Mouse (Mus musculus) T-helper 1 cell (primary cell): ENCODE results near the gene Gse1.

Experiments used
- in situ Hi-C: fragments of 300-600 bp; cut with MboI, MseI; formaldehyde crosslinking; loops from one replicate; pipeline ENCODE4 v1.15.1; 2025; ENCODE audit warnings: high pct_unique_total_duplicates

Gene Gse1

DNA sequence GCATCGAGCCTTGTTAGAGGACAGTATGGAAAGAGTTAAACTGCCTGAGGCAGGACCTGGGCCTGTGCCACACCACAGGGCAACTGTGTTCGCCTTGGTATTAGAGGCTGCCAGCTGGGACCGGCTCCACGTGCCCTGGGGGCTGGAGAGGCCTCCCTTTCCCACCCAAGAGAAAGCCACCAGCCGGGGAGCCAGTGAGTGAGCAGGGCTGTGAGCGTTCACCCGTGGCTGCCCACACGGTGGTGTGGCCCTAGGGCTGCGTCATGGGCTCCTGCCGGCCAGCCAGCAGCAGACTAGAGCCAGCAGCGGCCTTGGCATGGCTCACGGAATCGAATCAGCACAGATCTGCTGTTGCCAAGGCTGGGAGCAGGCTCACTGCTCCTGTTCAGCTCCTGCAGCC, 42.2 kb downstream of the Gse1 start:
- in situ Hi-C loops, result no loop called here

DNA sequence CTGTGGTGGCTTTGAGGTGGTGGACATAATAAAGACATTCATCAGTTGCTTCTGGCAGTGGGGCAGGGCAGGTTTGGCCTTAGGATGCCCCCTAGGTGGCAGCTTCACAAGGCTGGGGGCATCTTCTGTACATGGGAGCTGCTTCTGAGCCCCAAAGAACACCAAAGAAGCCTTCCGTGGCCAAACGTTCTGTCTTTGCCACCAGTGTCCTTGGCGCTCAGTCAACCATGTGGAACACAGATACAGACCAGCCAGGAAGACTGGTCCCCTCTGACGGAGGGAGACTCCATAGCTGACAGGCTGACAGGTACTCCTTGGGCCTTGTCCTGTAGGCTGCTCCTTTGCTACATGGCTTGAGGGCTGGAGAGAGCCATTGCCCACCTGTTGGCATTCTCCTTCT, 45.2 kb downstream of the Gse1 start:
- in situ Hi-C loops, result no loop called here

- in situ Hi-C loops, result no loop called here
Observed at GRCm38 (mm10) chr8:120276051-120276890, 48.0 kb downstream of the Gse1 start.

- in situ Hi-C loops, result no loop called here
Observed at GRCm38 (mm10) chr8:120276891-120277426, 48.7 kb downstream of the Gse1 start.

DNA sequence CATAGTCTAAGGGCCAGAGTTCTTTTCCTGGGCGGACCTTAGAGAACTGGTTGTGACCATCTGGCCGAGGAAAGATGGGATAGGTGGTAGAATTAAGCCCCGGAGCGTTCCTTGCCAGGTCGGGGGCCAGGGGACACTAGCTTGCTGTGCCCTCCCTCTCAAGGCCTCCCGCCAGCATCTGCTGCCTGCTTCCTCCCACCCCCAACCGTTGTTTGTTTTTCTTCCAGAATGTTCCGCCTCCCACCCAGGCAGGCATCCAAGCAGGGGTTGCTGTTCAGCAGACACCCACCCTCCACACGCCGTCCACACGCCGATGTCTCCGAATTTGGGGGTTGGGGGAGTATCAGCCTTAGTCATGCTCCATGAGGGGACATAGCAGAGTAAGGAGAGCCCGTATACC, 49.8 kb downstream of the Gse1 start:
- in situ Hi-C loops, result no loop called here

- in situ Hi-C loops, result no loop called here
Observed at GRCm38 (mm10) chr8:120279418-120279817, 51.2 kb downstream of the Gse1 start.

DNA sequence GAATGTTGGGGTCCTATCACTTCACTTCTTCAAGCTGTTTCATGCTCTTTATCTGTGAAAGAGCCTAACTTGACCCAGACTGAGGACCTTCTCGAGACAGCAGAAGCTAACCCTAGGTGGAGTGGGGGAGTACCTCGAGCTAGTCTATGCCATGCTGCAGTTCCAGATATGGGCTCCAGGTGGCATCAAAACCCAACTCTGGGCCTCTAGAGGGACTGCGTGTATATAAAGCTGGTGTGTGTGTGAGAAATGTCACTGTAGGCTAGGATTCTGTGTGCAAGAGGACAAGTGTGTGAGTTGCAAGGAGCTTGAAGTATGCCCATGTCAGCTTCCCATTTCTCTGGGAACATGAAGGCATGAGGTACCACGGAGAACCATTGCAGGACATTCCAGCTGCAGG, 53.2 kb downstream of the Gse1 start:
- in situ Hi-C loops, result no loop called here

DNA sequence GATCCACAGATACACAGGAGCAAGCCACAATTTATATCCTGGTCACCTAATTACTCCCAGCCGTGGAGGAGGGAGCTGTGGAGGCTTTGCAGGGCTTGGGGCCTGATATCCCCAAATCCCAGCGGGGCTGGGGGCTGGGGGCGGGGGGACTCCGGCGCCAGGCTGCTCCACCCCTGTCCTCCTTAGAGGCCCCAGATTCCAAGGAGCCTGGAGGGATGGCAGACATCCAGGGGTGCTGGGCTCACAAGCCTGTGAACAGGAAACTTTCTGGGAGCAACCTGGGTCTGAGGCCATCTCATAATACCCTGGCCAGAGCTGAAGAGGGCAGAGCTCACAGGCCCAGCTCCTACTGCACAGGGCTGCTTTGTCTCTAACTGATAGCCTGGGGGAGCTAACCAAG, 54.2 kb downstream of the Gse1 start:
- in situ Hi-C loops, result no loop called here

DNA sequence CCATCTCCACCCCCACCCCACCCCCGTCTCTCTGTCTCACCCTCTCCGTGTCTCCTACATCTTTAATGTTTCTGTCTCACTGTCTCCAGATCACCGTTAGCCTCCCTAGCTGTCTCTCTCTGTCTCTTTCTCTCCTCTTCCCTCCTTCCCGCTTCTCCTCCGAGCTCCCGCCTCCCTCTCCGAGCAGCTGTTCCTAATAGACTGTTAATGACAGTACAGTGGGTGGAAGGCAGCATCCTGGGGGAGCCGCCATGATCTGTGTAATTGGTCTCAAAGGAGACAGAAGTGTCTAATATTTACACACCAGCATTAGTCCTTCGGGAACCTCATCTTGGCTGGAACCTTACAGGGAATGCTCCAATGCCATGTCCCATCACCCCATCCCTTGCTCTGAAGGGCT, 56.0 kb downstream of the Gse1 start:
- in situ Hi-C loops, result no loop called here

DNA sequence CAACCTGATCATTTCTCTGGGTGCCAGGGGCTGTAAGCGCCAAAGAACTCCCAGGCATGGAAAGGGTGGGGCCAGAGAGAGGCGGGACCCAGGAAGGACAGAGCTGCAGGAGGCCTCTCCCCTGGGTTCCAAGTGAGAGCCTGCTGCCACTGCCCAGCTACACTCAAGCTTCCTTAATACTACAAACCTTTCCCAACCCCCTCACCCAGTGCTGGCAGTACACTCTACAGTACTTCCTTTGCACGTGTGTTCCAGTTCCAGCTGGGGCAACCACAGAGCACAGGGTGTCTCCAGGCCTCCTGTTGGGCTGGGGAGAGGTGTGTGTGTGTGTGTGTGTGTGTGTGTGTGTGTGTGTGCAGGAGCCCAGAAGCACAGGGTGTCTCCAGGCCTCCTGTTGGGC, 56.8 kb downstream of the Gse1 start:
- in situ Hi-C loops, result no loop called here

GRCm38 (mm10) chr8:120285878-120286277, 57.6 kb downstream of the Gse1 start:
- in situ Hi-C loops, result no loop called here

- in situ Hi-C loops, result no loop called here
Observed at GRCm38 (mm10) chr8:120288122-120288908, 60.1 kb downstream of the Gse1 start.

- in situ Hi-C loops, result no loop called here
Observed at GRCm38 (mm10) chr8:120289191-120289590, 60.9 kb downstream of the Gse1 start.

GRCm38 (mm10) chr8:120289698-120290181, 61.5 kb downstream of the Gse1 start:
- in situ Hi-C loops, result no loop called here

GRCm38 (mm10) chr8:120290614-120291013, 62.4 kb downstream of the Gse1 start:
- in situ Hi-C loops, result no loop called here

DNA sequence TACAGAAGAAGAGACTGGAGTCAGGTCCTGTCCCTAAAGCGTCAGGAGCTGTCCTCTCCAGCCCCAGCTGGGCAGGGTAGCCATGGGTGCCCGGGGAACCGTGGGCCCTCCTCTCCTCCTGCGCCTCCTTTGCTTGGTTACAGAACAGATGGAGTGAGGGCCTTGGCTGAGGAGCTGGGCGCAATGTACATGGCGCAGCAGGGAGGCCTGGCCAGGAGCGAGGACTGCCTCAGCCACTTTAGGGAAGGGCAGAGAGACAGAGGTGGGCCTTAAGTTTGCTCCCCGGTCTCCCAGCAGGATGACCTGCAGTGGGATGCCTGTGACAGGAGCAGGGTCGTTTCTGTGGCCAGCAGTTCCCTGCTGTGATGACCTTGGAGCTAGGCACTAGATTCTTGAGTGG, 63.4 kb downstream of the Gse1 start:
- in situ Hi-C loops, result no loop called here

GRCm38 (mm10) chr8:120292316-120293107, 64.3 kb downstream of the Gse1 start:
- in situ Hi-C loops, result no loop called here

GRCm38 (mm10) chr8:120293421-120294357, 65.4 kb downstream of the Gse1 start:
- in situ Hi-C loops, result no loop called here

GRCm38 (mm10) chr8:120294982-120295870, 67.0 kb downstream of the Gse1 start:
- in situ Hi-C loops, result no loop called here

DNA sequence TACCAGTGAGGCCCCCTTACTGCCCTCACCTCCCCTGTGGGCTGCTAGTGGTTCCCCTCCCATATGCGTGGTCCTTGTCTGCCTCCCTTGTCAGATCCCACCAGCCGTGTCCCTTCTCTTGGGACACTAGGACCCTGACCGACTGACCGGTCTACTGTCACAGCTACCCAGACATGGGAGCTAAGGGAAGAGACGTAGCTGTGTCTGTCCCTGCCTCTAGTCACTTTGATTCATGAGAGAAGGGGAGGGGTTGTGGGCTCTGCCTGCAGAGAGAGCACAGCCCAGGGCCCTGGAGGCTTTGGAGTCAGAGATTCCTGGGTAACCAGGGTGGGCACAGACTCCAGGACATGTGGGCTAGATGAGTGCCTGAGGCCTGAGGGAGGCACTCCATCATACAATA, 68.7 kb downstream of the Gse1 start:
- in situ Hi-C loops, result no loop called here
